Mouse (Mus musculus) adrenal gland, postnatal 4 days (tissue): ENCODE results near the gene Nbeal2. TPM values are rescaled to one million over a fixed set of nuclear protein-coding genes. Genes with fewer than 3 reads are reported as not detected.
A peak's percentile ranks its signal among the peaks of the same experiment; 100 is the strongest.

Experiments used
- DNase-seq, 2 experiments: peaks; one replicate each; pipeline ENCODE4 v3.0.0; 2021 to 2022; ENCODE audit warnings: low spot score in 2 of 2, mixed read lengths in 2 of 2
- total RNA-seq, 2 experiments: library from RNA; stranded (reverse); gene quantifications; 2 replicates each; pipeline ENCODE4 v1.2.3; 2021

The Nbeal2 gene
- total RNA-seq, 2 experiments from 2014 or later, result 8.9 to 11.8 TPM

- no peak for DNase-seq
These were observed 24.9 kb upstream of the Nbeal2 start for GRCm38 (mm10) chr9:110678886-110679285.

GRCm38 (mm10) chr9:110676492-110676911 is 22.5 kb upstream of the Nbeal2 start:
- DNase-seq, result no peak

- no peak for DNase-seq
These were observed 19.3 kb upstream of the Nbeal2 start for GRCm38 (mm10) chr9:110673107-110673752.

- no peak for DNase-seq
These were observed 18.6 kb upstream of the Nbeal2 start for GRCm38 (mm10) chr9:110672462-110673106.

- no peak for DNase-seq
These were observed 15.8 kb upstream of the Nbeal2 start for GRCm38 (mm10) chr9:110669785-110670184.

GRCm38 (mm10) chr9:110668601-110669293 is 14.8 kb upstream of the Nbeal2 start:
- DNase-seq, result no peak

GRCm38 (mm10) chr9:110667219-110667836 is 13.4 kb upstream of the Nbeal2 start:
- DNase-seq, result no peak

GRCm38 (mm10) chr9:110666374-110666773 is 12.4 kb upstream of the Nbeal2 start:
- DNase-seq, result no peak

- no peak for DNase-seq
These were observed 12.0 kb upstream of the Nbeal2 start for GRCm38 (mm10) chr9:110665912-110666311.

- DNase-seq, result no peak
These were observed 8.9 kb upstream of the Nbeal2 start for GRCm38 (mm10) chr9:110662844-110663243.

GRCm38 (mm10) chr9:110660856-110661612 is 7.1 kb upstream of the Nbeal2 start:
- no peak for DNase-seq

- no peak for DNase-seq
These were observed 6.2 kb upstream of the Nbeal2 start for GRCm38 (mm10) chr9:110660208-110660607.

- DNase-seq, result no peak
These were observed 5.6 kb upstream of the Nbeal2 start for GRCm38 (mm10) chr9:110659521-110659920.

GRCm38 (mm10) chr9:110657474-110658078 is 3.6 kb upstream of the Nbeal2 start:
- DNase-seq, result no peak

- DNase-seq, result peak; percentile 82 to 92
These were observed 2.6 kb upstream of the Nbeal2 start, which contains the start of gene Ccdc12 for GRCm38 (mm10) chr9:110656249-110657221. Gene Ccdc12, plus strand, starts transcription at chr9:110656503.

GRCm38 (mm10) chr9:110655651-110656007 is 1.7 kb upstream of the Nbeal2 start:
- no peak for DNase-seq

- no peak for DNase-seq
These were observed 1.0 kb upstream of the Nbeal2 start for GRCm38 (mm10) chr9:110654726-110655650.

- no peak for DNase-seq
These were observed 852 bp downstream of the Nbeal2 start for GRCm38 (mm10) chr9:110652963-110653654.
